Mouse (Mus musculus) brain, embryonic 14.5 days (tissue): ENCODE data around the gene Gmds.

ENCODE experiments used
- CTCF ChIP-seq: fragments of 200-500 bp; IDR thresholded peaks from 2 replicates; pipeline ENCODE4 v1.5.1; 2012; ENCODE audit warnings: inconsistent platforms, mild to moderate bottlenecking, moderate library complexity, borderline replicate concordance; ENCODE audit not compliant: insufficient read depth, insufficient read length; ENCODE audit errors: extremely low read depth
- POLR2A ChIP-seq: fragments of 200-500 bp; IDR thresholded peaks from 2 replicates; pipeline ENCODE4 v1.6.1; 2012; ENCODE audit warnings: mild to moderate bottlenecking, inconsistent platforms, borderline replicate concordance; ENCODE audit not compliant: poor library complexity, insufficient read depth, insufficient read length, severe bottlenecking; ENCODE audit errors: extremely low read depth

- no peak for TF ChIP-seq CTCF
- no peak for TF ChIP-seq POLR2A
Measured at GRCm38 (mm10) chr13:32145179-32145578, 193.4 kb downstream of the Gmds start.
